Mouse (Mus musculus) stomach, postnatal 0 days (tissue): ENCODE data around the gene Grip2. TPM values are rescaled to one million over a fixed set of nuclear protein-coding genes. Genes with fewer than 3 reads are reported as not detected.

Experiments used
- ATAC-seq: fragments of 200-750 bp; cut with Nextera tagmentation; 2 replicates; pipeline ENCODE4 v1.8.0; 2017; ENCODE audit not compliant: low FRiP score, low TSS enrichment
- DNase-seq: peaks from one replicate; pipeline ENCODE4 v3.0.0-alpha.2; 2016; ENCODE audit warnings: low spot score
- H3K27ac ChIP-seq: fragments of 300-500 bp; sonication (generic); replicated peaks from 2 replicates; pipeline ENCODE4 v1.5.1; 2014; ENCODE audit warnings: mild to moderate bottlenecking, control low read depth
- H3K27me3 ChIP-seq: fragments of 300-500 bp; sonication (generic); 2 replicates; pipeline ENCODE4 v1.6.1; 2014; ENCODE audit warnings: low read length; ENCODE audit not compliant: control insufficient read depth, insufficient read depth
- H3K36me3 ChIP-seq: fragments of 300-500 bp; sonication (generic); 2 replicates; pipeline ENCODE4 v1.6.1; 2014; ENCODE audit warnings: low read length, mixed read lengths; ENCODE audit not compliant: control insufficient read depth, insufficient read depth
- H3K4me1 ChIP-seq: fragments of 300-500 bp; sonication (generic); replicated peaks from 2 replicates; pipeline ENCODE4 v1.6.1; 2014; ENCODE audit warnings: antibody characterized with exemption; ENCODE audit not compliant: control insufficient read depth, insufficient read depth
- H3K4me2 ChIP-seq: fragments of 300-500 bp; sonication (generic); replicated peaks from 2 replicates; pipeline ENCODE4 v1.6.1; 2014; ENCODE audit warnings: low read depth, mild to moderate bottlenecking, control low read depth, moderate library complexity
- H3K4me3 ChIP-seq: fragments of 300-500 bp; sonication (generic); 2 replicates; pipeline ENCODE4 v1.5.1; 2014; ENCODE audit warnings: low read depth, low read length, control low read depth
- H3K9ac ChIP-seq: fragments of 300-500 bp; sonication (generic); 2 replicates; pipeline ENCODE4 v1.6.1; 2014; ENCODE audit warnings: mild to moderate bottlenecking, low read length, control low read depth, mixed read lengths
- H3K9me3 ChIP-seq: fragments of 300-500 bp; sonication (generic); 2 replicates; pipeline ENCODE4 v1.6.1; 2016; ENCODE audit warnings: low read length; ENCODE audit not compliant: control insufficient read depth
- CTCF ChIP-seq: IDR thresholded peaks from 2 replicates; pipeline ENCODE4 v1.5.1; 2016; ENCODE audit warnings: antibody characterized with exemption, low read depth, mild to moderate bottlenecking, moderate library complexity
- EP300 ChIP-seq: optimal IDR thresholded peaks from 2 replicates; pipeline ENCODE3; 2016; ENCODE audit warnings: antibody characterized with exemption
- WGBS: fragments of 180-500 bp; shearing (Covaris S2); extraction: QIAGEN DNeasy Blood & Tissue Kit; methylation state at CpG from one replicate; pipeline ENCODE4 v1.1.7; 2014; 5-methylcytosine and 5-hydroxymethylcytosine counted together
- polyA plus RNA-seq: library from polyadenylated mRNA; unstranded; fragments of >200 nt; fragmentation: Nextera tagmentation; extraction: Ambion mirVana; gene quantifications from 2 replicates; pipeline ENCODE4 v1.2.1, GENCODE M21; 2015

The Grip2 gene
- polyA plus RNA-seq, 1 experiment from 2014 or later = 0.24 TPM

DNA sequence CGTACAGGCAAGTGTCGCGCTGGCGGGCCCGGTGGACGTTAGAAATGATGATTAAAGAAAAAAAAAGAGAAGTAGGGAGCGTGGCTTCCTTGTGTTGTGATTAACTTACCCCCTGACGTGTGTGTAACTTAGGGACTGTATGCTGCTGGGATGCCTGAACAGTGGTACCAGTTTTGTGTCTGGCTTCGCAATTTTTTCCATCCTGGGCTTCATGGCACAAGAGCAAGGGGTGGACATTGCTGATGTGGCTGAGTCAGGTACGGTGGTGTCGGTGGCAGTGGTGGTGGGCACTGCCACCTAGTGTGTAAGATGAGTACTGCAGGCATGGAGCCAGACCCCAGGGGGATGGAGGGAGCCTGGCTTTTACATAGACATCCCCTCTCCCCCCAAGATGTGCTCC is 86.0 kb downstream of the Grip2 start:
- no peaks in the 10 kb centered on the region for H3K27me3 ChIP-seq
- DNase-seq = peak; percentile 66
- peak; percentile 13; the same call in 1 of the 2 replicates for ATAC-seq
- H3K4me2 ChIP-seq = no peak overlapping the region
- no peaks in the 10 kb centered on the region for H3K9me3 ChIP-seq
- no peak for TF ChIP-seq EP300
- peak; percentile 99 for TF ChIP-seq CTCF
- no peak overlapping the region for H3K4me3 ChIP-seq
- H3K36me3 ChIP-seq = peaks cover 11% of the 10 kb centered on the region
- 59% methylated on average over 11 of the region's 11 CpGs for WGBS
- H3K4me1 ChIP-seq = 0 out of 2 replicates have a peak, but pooled peaks cover 6% of the 10 kb centered on the region
- H3K9ac ChIP-seq = no peak overlapping the region
- no peak overlapping the region for H3K27ac ChIP-seq

DNA sequence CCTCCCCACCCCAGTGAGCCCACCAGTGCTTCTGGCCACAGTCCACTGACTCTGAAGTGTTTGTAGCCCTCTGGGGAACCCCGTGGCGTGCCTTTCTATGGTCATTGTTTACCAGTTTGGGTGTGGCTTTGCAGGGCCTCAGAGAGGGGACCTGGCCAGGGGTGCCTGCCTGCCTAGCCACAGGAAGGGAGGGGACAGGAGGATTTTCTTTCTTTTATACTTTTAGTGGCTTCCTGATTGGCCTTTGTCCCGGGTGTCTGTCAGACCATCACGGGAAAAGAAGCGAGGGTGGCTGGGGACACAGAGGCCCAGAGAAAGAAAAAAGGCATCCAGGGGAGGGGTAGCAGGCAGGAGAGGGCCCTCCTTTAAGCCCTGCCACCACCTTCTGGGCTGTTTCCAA is 89.0 kb downstream of the Grip2 start:
- H3K4me1 ChIP-seq = peaks cover 10% of the 10 kb centered on the region; the same call in 1 of the 2 replicates
- ATAC-seq = peak; percentile 72
- H3K9me3 ChIP-seq = no peaks in the 10 kb centered on the region
- TF ChIP-seq EP300 (no peak), CTCF (no peak)
- DNase-seq = peak; percentile 75
- no peak overlapping the region for H3K4me2 ChIP-seq
- peaks cover 18% of the 10 kb centered on the region for H3K36me3 ChIP-seq
- H3K4me3 ChIP-seq = no peak overlapping the region
- H3K27me3 ChIP-seq = no peaks in the 10 kb centered on the region
- H3K9ac ChIP-seq = no peak overlapping the region; the same call in 1 of the 2 replicates
- 36% methylated on average over 5 of the region's 5 CpGs for WGBS
- H3K27ac ChIP-seq = peak overlapping the region; percentile 8

DNA sequence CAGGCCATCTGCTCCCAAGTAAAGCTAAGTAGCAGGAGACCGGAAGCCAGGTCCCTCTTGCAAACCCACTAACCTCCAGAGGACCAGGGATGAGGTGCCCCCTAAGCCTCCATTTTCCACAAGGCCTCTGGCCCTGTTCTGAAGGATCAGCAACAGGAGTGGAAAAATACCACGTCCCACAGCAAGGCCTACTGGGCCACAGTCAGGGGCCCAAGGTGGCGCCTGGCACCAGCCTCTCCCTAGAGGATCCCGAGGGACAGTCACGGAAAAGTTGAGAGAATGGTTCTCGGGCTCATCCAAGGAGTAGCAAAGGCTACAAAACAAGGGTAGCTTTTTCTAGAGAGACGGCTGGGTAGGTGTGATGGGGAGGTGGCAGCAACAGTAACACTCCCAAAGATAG is 89.6 kb downstream of the Grip2 start:
- no peak overlapping the region for H3K4me3 ChIP-seq
- H3K36me3 ChIP-seq = peaks cover 18% of the 10 kb centered on the region
- H3K9ac ChIP-seq = 0 out of 2 replicates have a peak overlapping the region, but pooled peaks have one; percentile 5
- H3K27me3 ChIP-seq = no peaks in the 10 kb centered on the region
- peak overlapping the region; percentile 8 for H3K27ac ChIP-seq
- no peak for TF ChIP-seq EP300
- TF ChIP-seq CTCF = no peak
- H3K9me3 ChIP-seq = no peaks in the 10 kb centered on the region
- WGBS = 72% methylated on average over 7 of the region's 7 CpGs
- ATAC-seq = no peak
- peaks cover 10% of the 10 kb centered on the region; the same call in 1 of the 2 replicates for H3K4me1 ChIP-seq
- no peak overlapping the region for H3K4me2 ChIP-seq
- DNase-seq = no peak

DNA sequence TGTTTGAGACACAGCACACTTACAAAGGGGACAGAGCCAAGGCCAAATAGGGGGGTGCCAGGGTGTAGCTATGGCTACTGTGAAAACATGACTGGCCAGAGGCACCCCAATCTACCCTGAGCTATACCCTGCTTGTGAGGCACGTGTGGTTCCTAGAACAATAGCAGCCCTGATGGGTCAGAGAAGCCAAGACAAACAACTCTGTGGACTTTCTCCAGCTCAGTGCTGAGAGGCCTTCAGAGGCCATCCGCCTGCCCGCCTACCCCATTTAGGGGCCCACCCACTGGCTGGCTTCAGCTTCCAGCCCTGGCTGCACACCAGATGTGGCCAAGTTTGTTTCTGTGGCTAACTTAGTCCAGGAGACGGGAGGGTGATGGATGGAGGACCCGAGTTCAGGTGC is 90.6 kb downstream of the Grip2 start:
- H3K27me3 ChIP-seq = no peaks in the 10 kb centered on the region
- no peak overlapping the region for H3K9ac ChIP-seq
- H3K4me3 ChIP-seq = no peak overlapping the region
- peak overlapping the region; percentile 63 for H3K27ac ChIP-seq
- 21% methylated on average over 5 of the region's 5 CpGs for WGBS
- DNase-seq (peak; percentile 81), ATAC-seq (peak; percentile 85)
- H3K36me3 ChIP-seq = peaks cover 18% of the 10 kb centered on the region
- H3K4me2 ChIP-seq = no peak overlapping the region
- H3K4me1 ChIP-seq = peaks cover 10% of the 10 kb centered on the region; the same call in 1 of the 2 replicates
- H3K9me3 ChIP-seq = no peaks in the 10 kb centered on the region
- TF ChIP-seq CTCF (no peak), EP300 (no peak)

DNA sequence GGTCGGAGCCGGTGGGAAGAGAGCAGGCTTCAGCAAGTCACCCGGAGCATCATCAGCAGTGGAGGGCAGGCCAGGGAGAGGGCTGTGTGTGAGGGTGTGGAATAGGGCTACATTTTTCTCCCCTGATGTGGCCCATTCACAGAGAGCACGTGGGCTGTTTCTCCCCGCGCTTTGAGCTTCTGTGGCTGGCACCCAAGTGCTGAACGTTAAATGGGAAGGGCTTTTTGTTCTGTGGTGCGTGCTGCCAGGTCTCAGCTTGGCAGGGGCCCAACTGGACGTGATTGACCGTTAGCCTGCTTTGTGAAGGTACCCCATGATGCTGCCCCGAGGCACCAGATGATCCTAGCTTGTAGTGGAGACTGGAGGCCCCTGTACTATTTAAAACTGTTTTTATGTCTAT is 94.9 kb downstream of the Grip2 start:
- no peak for ATAC-seq
- WGBS = 49% methylated on average over 11 of the region's 11 CpGs
- H3K36me3 ChIP-seq = peaks cover 23% of the 10 kb centered on the region

DNA sequence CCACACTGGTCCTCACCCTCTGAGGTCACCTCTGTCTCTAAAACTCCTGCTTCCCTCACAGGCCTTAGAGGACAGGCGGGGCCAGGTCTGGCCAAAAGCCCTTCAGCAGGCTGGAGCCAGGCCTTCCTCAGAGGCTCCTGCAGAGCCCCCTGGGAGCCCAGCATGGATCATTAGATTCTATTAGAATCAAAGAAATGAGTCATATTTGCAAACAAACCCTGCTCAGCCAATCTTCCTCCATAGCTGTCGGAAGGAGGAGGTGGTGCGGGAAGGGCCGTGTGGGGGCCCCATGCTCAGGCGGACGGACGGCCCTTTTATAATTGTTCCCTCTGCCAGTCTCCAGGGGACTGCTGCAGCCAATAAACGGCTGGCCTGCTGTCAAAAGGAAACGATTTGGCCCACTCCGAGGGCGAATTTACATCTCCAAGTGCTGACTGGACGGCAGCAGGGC is 97.3 kb downstream of the Grip2 start:
- 5% methylated on average over 12 of the region's 12 CpGs for WGBS
- Histone ChIP-seq H3K9ac (peak overlapping the region; percentile 27; the same call in 1 of the 2 replicates), H3K36me3 (peaks cover 29% of the 10 kb centered on the region; the same call in 1 of the 2 replicates), H3K9me3 (no peaks in the 10 kb centered on the region), H3K4me3 (no peak overlapping the region), H3K27ac (peak overlapping the region; percentile 82), H3K27me3 (no peaks in the 10 kb centered on the region), H3K4me2 (no peak overlapping the region), H3K4me1 (peaks cover 14% of the 10 kb centered on the region; the same call in 1 of the 2 replicates)
- ATAC-seq (peak; percentile 88), DNase-seq (peak; percentile 86)
- TF ChIP-seq CTCF (peak; percentile 14; the same call in 1 of the 2 replicates), EP300 (peak; percentile 64)

More for the DNA sequence above, 94.9 kb downstream of the Grip2 start:
- Histone ChIP-seq H3K9me3 (no peaks in the 10 kb centered on the region), H3K4me2 (no peak overlapping the region), H3K27ac (no peak overlapping the region), H3K4me1 (peaks cover 20% of the 10 kb centered on the region), H3K4me3 (no peak overlapping the region), H3K27me3 (no peaks in the 10 kb centered on the region), H3K9ac (no peak overlapping the region)
- TF ChIP-seq EP300 (no peak), CTCF (no peak)
- DNase-seq = peak; percentile 56
